Mouse (Mus musculus) lung, embryonic 14.5 days (tissue): ENCODE measurements around the gene Rgs9. TPM values are rescaled to one million over a fixed set of nuclear protein-coding genes. Genes with fewer than 3 reads are reported as not detected.

Experiments used
- ATAC-seq: fragments of 200-750 bp; cut with Nextera tagmentation; 2 replicates; pipeline ENCODE4 v1.8.0; 2017; ENCODE audit warnings: mild to moderate bottlenecking, moderate TSS enrichment, moderate library complexity; ENCODE audit not compliant: insufficient read depth
- DNase-seq: peaks from one replicate; pipeline ENCODE4 v3.0.0-alpha.2; 2015
- H3K27ac ChIP-seq: fragments of 300-500 bp; sonication (generic); 2 replicates; pipeline ENCODE4 v1.5.1; 2014; ENCODE audit warnings: low read depth, mild to moderate bottlenecking, moderate library complexity
- H3K27me3 ChIP-seq: fragments of 300-500 bp; sonication (generic); 2 replicates; pipeline ENCODE4 v1.6.1; 2014; ENCODE audit warnings: low read length, control low read depth; ENCODE audit not compliant: insufficient read depth
- H3K36me3 ChIP-seq: fragments of 300-500 bp; sonication (generic); 2 replicates; pipeline ENCODE4 v1.6.1; 2014; ENCODE audit warnings: control low read depth; ENCODE audit not compliant: insufficient read depth
- H3K4me1 ChIP-seq: fragments of 300-500 bp; sonication (generic); 2 replicates; pipeline ENCODE4 v1.6.1; 2014; ENCODE audit warnings: antibody characterized with exemption, control low read depth; ENCODE audit not compliant: insufficient read depth
- H3K4me2 ChIP-seq: fragments of 300-500 bp; sonication (generic); 2 replicates; pipeline ENCODE4 v1.6.1; 2014; ENCODE audit warnings: mild to moderate bottlenecking
- H3K4me3 ChIP-seq: fragments of 300-500 bp; sonication (generic); 2 replicates; pipeline ENCODE4 v1.5.1; 2014; ENCODE audit warnings: low read depth, low read length
- H3K9ac ChIP-seq: fragments of 300-500 bp; sonication (generic); 2 replicates; pipeline ENCODE4 v1.6.1; 2014
- H3K9me3 ChIP-seq: fragments of 300-500 bp; sonication (generic); 2 replicates; pipeline ENCODE4 v1.6.1; 2016; ENCODE audit warnings: low read depth, low read length, control low read depth
- CTCF ChIP-seq: IDR thresholded peaks from 2 replicates; pipeline ENCODE4 v1.5.1; 2016; ENCODE audit warnings: antibody characterized with exemption, low read depth
- WGBS: fragments of 180-500 bp; shearing (Covaris S2); extraction: QIAGEN DNeasy Blood & Tissue Kit; methylation state at CpG from one replicate; pipeline ENCODE4 v1.1.7; 2014; 5-methylcytosine and 5-hydroxymethylcytosine counted together
- polyA plus RNA-seq: library from polyadenylated mRNA; unstranded; fragments of >200 nt; fragmentation: Nextera tagmentation; extraction: Ambion mirVana; gene quantifications from 2 replicates; pipeline ENCODE4 v1.2.1, GENCODE M21; 2014

Rgs9 gene
- polyA plus RNA-seq, 1 experiment from 2014 or later, result 1.5 TPM

- TF ChIP-seq CTCF, result no peak
- H3K9ac ChIP-seq, result no peak overlapping the region
- no peaks in the 10 kb centered on the region for H3K4me1 ChIP-seq
- WGBS, result 82% methylated on average over 7 of the region's 7 CpGs
- no peak for ATAC-seq
- H3K27ac ChIP-seq, result no peak overlapping the region
- H3K4me2 ChIP-seq, result no peak overlapping the region
- H3K9me3 ChIP-seq, result no peaks in the 10 kb centered on the region
- H3K27me3 ChIP-seq, result no peaks in the 10 kb centered on the region
- DNase-seq, result no peak
- no peak overlapping the region for H3K4me3 ChIP-seq
- H3K36me3 ChIP-seq, result no peaks in the 10 kb centered on the region
Observed at GRCm38 (mm10) chr11:109260561-109260960, 37.4 kb downstream of the Rgs9 start.

- Histone ChIP-seq H3K4me2 (no peak overlapping the region), H3K9ac (no peak overlapping the region), H3K36me3 (no peaks in the 10 kb centered on the region), H3K4me3 (no peak overlapping the region), H3K9me3 (no peaks in the 10 kb centered on the region), H3K4me1 (no peaks in the 10 kb centered on the region), H3K27ac (no peak overlapping the region), H3K27me3 (no peaks in the 10 kb centered on the region)
- ATAC-seq, result no peak
- no peak for DNase-seq
- no peak for TF ChIP-seq CTCF
- whole genome bisulfite sequencing, result 77% methylated on average over 32 of the region's 32 CpGs
Observed at GRCm38 (mm10) chr11:109258941-109259910, 38.7 kb downstream of the Rgs9 start.

DNA sequence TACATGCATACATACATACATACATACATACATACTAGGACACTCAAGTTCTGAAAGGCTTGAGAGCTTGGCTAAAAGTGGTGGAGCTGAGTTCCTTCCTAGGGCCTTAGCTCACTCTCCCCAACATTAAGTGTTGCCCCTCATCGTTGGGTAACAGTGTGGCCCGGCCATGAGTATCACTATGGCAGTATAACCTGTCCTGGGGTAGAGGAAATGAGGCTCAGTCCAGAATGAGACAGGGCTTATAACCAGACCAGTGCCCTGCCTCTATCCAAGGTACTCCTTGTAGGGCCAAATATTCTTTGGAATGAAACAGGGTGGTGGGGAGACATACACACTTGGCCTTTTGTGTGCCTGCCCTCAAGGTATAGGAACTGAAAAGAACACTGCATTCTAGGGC is 40.1 kb downstream of the Rgs9 start:
- DNase-seq (no peak), ATAC-seq (no peak)
- 92% methylated on average over 2 of the region's 2 CpGs for WGBS
- no peak overlapping the region for H3K27ac ChIP-seq
- H3K4me1 ChIP-seq, result no peaks in the 10 kb centered on the region
- no peak for TF ChIP-seq CTCF
- H3K4me2 ChIP-seq, result no peak overlapping the region
- no peak overlapping the region for H3K9ac ChIP-seq
- H3K27me3 ChIP-seq, result no peaks in the 10 kb centered on the region
- H3K9me3 ChIP-seq, result no peaks in the 10 kb centered on the region
- H3K36me3 ChIP-seq, result no peaks in the 10 kb centered on the region
- H3K4me3 ChIP-seq, result no peak overlapping the region

GRCm38 (mm10) chr11:109255022-109255421 is 42.9 kb downstream of the Rgs9 start:
- no peak overlapping the region for H3K4me2 ChIP-seq
- no peak overlapping the region for H3K9ac ChIP-seq
- no peaks in the 10 kb centered on the region for H3K36me3 ChIP-seq
- TF ChIP-seq CTCF, result no peak
- H3K4me3 ChIP-seq, result no peak overlapping the region
- no peak overlapping the region for H3K27ac ChIP-seq
- WGBS, result 32% methylated on average over 4 of the region's 4 CpGs
- H3K9me3 ChIP-seq, result no peaks in the 10 kb centered on the region
- H3K27me3 ChIP-seq, result no peaks in the 10 kb centered on the region
- ATAC-seq (no peak), DNase-seq (peak; percentile 24)
- H3K4me1 ChIP-seq, result no peaks in the 10 kb centered on the region

GRCm38 (mm10) chr11:109252483-109252882 is 45.4 kb downstream of the Rgs9 start:
- no peak overlapping the region for H3K4me2 ChIP-seq
- no peaks in the 10 kb centered on the region for H3K4me1 ChIP-seq
- no peak for TF ChIP-seq CTCF
- no peak overlapping the region for H3K27ac ChIP-seq
- no peak overlapping the region for H3K4me3 ChIP-seq
- H3K9me3 ChIP-seq, result no peaks in the 10 kb centered on the region
- 62% methylated on average over 5 of the region's 5 CpGs for WGBS
- no peaks in the 10 kb centered on the region for H3K27me3 ChIP-seq
- H3K9ac ChIP-seq, result no peak overlapping the region
- ATAC-seq, result no peak
- no peak for DNase-seq
- no peaks in the 10 kb centered on the region for H3K36me3 ChIP-seq

GRCm38 (mm10) chr11:109250566-109250965 is 47.4 kb downstream of the Rgs9 start:
- DNase-seq (no peak), ATAC-seq (no peak)
- no peak overlapping the region for H3K27ac ChIP-seq
- H3K4me2 ChIP-seq, result no peak overlapping the region
- 86% methylated on average over 4 of the region's 4 CpGs for WGBS
- H3K27me3 ChIP-seq, result no peaks in the 10 kb centered on the region
- no peak for TF ChIP-seq CTCF
- no peak overlapping the region for H3K4me3 ChIP-seq
- no peaks in the 10 kb centered on the region for H3K4me1 ChIP-seq
- H3K9me3 ChIP-seq, result no peaks in the 10 kb centered on the region
- H3K9ac ChIP-seq, result no peak overlapping the region
- H3K36me3 ChIP-seq, result no peaks in the 10 kb centered on the region

- Histone ChIP-seq H3K36me3 (no peaks in the 10 kb centered on the region), H3K9me3 (no peaks in the 10 kb centered on the region), H3K4me3 (no peak overlapping the region), H3K27ac (0 out of 2 replicates have a peak overlapping the region, but pooled peaks have one; percentile 10), H3K9ac (no peak overlapping the region), H3K4me1 (no peaks in the 10 kb centered on the region), H3K27me3 (no peaks in the 10 kb centered on the region), H3K4me2 (no peak overlapping the region)
- ATAC-seq (no peak), DNase-seq (peak; percentile 42)
- TF ChIP-seq CTCF, result no peak
- 34% methylated on average over 3 of the region's 3 CpGs for WGBS
Observed at GRCm38 (mm10) chr11:109246920-109247319, 51.0 kb downstream of the Rgs9 start.
